Mouse (Mus musculus): ENCODE data around the gene Pdcd4. TPM values are rescaled to one million over a fixed set of nuclear protein-coding genes. Genes with fewer than 3 reads are reported as not detected.

Gene Pdcd4
- polyA plus RNA-seq, 1 experiment = 2.4 TPM

- H3K79me3 ChIP-seq (ENCODE audit: low read depth) = peaks cover 8% of the 10 kb centered on the region
- no peak for TF ChIP-seq MYOD1 (IDR thresholded peaks at IDR 0.05; ENCODE audit: control insufficient read depth, insufficient read length, low read depth)
- TF ChIP-seq MAX (IDR thresholded peaks at IDR 0.05) = no peak
- TF ChIP-seq MYOG (IDR thresholded peaks at IDR 0.05; ENCODE audit: control insufficient read depth, extremely low read depth, insufficient read length) = no peak
- TF ChIP-seq CTCF (IDR thresholded peaks at IDR 0.05; ENCODE audit: control insufficient read depth, insufficient read depth, insufficient read length) = no peak
- TF ChIP-seq USF1 (IDR thresholded peaks at IDR 0.05; ENCODE audit: low read depth) = no peak
- TF ChIP-seq FOSL1 (IDR thresholded peaks at IDR 0.05; ENCODE audit: insufficient read depth, low read length, poor library complexity, severe bottlenecking) = no peak
- no peak for TF ChIP-seq CEBPB (IDR thresholded peaks at IDR 0.05; ENCODE audit: low read depth)
- no peak overlapping the region for H3ac ChIP-seq (ENCODE audit: control insufficient read depth, insufficient read length, low read depth)
- H3K36me3 ChIP-seq (ENCODE audit: control insufficient read depth, insufficient read depth) = peaks cover 8% of the 10 kb centered on the region
- H3K27me3 ChIP-seq (ENCODE audit: control insufficient read depth, insufficient read depth, insufficient read length) = no peaks in the 10 kb centered on the region
- H3K4me3 ChIP-seq (ENCODE audit: insufficient read depth, poor library complexity, severe bottlenecking) = no peak overlapping the region
- peaks cover 22% of the 10 kb centered on the region for H3K79me2 ChIP-seq (ENCODE audit: control insufficient read depth, insufficient read depth)
Observed at GRCm38 (mm10) chr19:53941139-53941538, 49.1 kb downstream of the Pdcd4 start.

- peaks cover 17% of the 10 kb centered on the region for H3K79me3 ChIP-seq (ENCODE audit: low read depth)
- TF ChIP-seq MYOG (IDR thresholded peaks at IDR 0.05; ENCODE audit: control insufficient read depth, extremely low read depth, insufficient read length) (no peak), CTCF (IDR thresholded peaks at IDR 0.05; ENCODE audit: control insufficient read depth, insufficient read depth, insufficient read length) (no peak), USF1 (IDR thresholded peaks at IDR 0.05; ENCODE audit: low read depth) (no peak), FOSL1 (IDR thresholded peaks at IDR 0.05; ENCODE audit: insufficient read depth, low read length, poor library complexity, severe bottlenecking) (no peak), CEBPB (IDR thresholded peaks at IDR 0.05; ENCODE audit: low read depth) (no peak), MYOD1 (IDR thresholded peaks at IDR 0.05; ENCODE audit: control insufficient read depth, insufficient read length, low read depth) (no peak), MAX (IDR thresholded peaks at IDR 0.05) (no peak)
- no peaks in the 10 kb centered on the region for H3K27me3 ChIP-seq (ENCODE audit: control insufficient read depth, insufficient read depth, insufficient read length)
- H3K36me3 ChIP-seq (ENCODE audit: control insufficient read depth, insufficient read depth) = peaks cover 8% of the 10 kb centered on the region
- peaks cover 34% of the 10 kb centered on the region for H3K79me2 ChIP-seq (ENCODE audit: control insufficient read depth, insufficient read depth)
- no peak overlapping the region for H3K4me3 ChIP-seq (ENCODE audit: insufficient read depth, poor library complexity, severe bottlenecking)
- H3ac ChIP-seq (ENCODE audit: control insufficient read depth, insufficient read length, low read depth) = no peak overlapping the region
Observed at GRCm38 (mm10) chr19:53942342-53942741, 50.3 kb downstream of the Pdcd4 start.

- no peaks in the 10 kb centered on the region for H3K27me3 ChIP-seq (ENCODE audit: control insufficient read depth, insufficient read depth, insufficient read length)
- peaks cover 51% of the 10 kb centered on the region for H3K79me2 ChIP-seq (ENCODE audit: control insufficient read depth, insufficient read depth)
- H3K36me3 ChIP-seq (ENCODE audit: control insufficient read depth, insufficient read depth) = no peaks in the 10 kb centered on the region
- peak; percentile 13 for TF ChIP-seq CTCF (IDR thresholded peaks at IDR 0.05; ENCODE audit: control insufficient read depth, insufficient read depth, insufficient read length)
- TF ChIP-seq MAX (IDR thresholded peaks at IDR 0.05) = peak; percentile 37
- no peak for TF ChIP-seq MYOD1 (IDR thresholded peaks at IDR 0.05; ENCODE audit: control insufficient read depth, insufficient read length, low read depth)
- H3K79me3 ChIP-seq (ENCODE audit: low read depth) = peaks cover 32% of the 10 kb centered on the region
- H3K4me3 ChIP-seq (ENCODE audit: insufficient read depth, poor library complexity, severe bottlenecking) = peak within 1 kb of the TSS; percentile 65
- peak within 1 kb of the TSS; percentile 87 for H3ac ChIP-seq (ENCODE audit: control insufficient read depth, insufficient read length, low read depth)
Observed at GRCm38 (mm10) chr19:53943802-53944785, 52.1 kb downstream of the Pdcd4 start, which contains the start of the genes Shoc2 and Bbip1. Gene Shoc2 (plus strand): TSS chr19:53944306. Gene Bbip1 (minus strand): TSS chr19:53944627.

GRCm38 (mm10) chr19:53944786-53945169 is 52.7 kb downstream of the Pdcd4 start:
- peak overlapping the region; percentile 87 for H3ac ChIP-seq (ENCODE audit: control insufficient read depth, insufficient read length, low read depth)
- no peaks in the 10 kb centered on the region for H3K27me3 ChIP-seq (ENCODE audit: control insufficient read depth, insufficient read depth, insufficient read length)
- TF ChIP-seq CTCF (IDR thresholded peaks at IDR 0.05; ENCODE audit: control insufficient read depth, insufficient read depth, insufficient read length) = no peak
- TF ChIP-seq MYOD1 (IDR thresholded peaks at IDR 0.05; ENCODE audit: control insufficient read depth, insufficient read length, low read depth) = no peak
- no peak for TF ChIP-seq MAX (IDR thresholded peaks at IDR 0.05)
- no peak for TF ChIP-seq FOSL1 (IDR thresholded peaks at IDR 0.05; ENCODE audit: insufficient read depth, low read length, poor library complexity, severe bottlenecking)
- no peak for TF ChIP-seq CEBPB (IDR thresholded peaks at IDR 0.05; ENCODE audit: low read depth)
- no peak for TF ChIP-seq MYOG (IDR thresholded peaks at IDR 0.05; ENCODE audit: control insufficient read depth, extremely low read depth, insufficient read length)
- no peak for TF ChIP-seq USF1 (IDR thresholded peaks at IDR 0.05; ENCODE audit: low read depth)
- H3K36me3 ChIP-seq (ENCODE audit: control insufficient read depth, insufficient read depth) = no peaks in the 10 kb centered on the region
- peak overlapping the region; percentile 65 for H3K4me3 ChIP-seq (ENCODE audit: insufficient read depth, poor library complexity, severe bottlenecking)
- peaks cover 58% of the 10 kb centered on the region for H3K79me2 ChIP-seq (ENCODE audit: control insufficient read depth, insufficient read depth)
- H3K79me3 ChIP-seq (ENCODE audit: low read depth) = peaks cover 38% of the 10 kb centered on the region

- peak overlapping the region; percentile 65 for H3K4me3 ChIP-seq (ENCODE audit: insufficient read depth, poor library complexity, severe bottlenecking)
- H3K36me3 ChIP-seq (ENCODE audit: control insufficient read depth, insufficient read depth) = no peaks in the 10 kb centered on the region
- TF ChIP-seq CTCF (IDR thresholded peaks at IDR 0.05; ENCODE audit: control insufficient read depth, insufficient read depth, insufficient read length) (no peak), MAX (IDR thresholded peaks at IDR 0.05) (no peak), CEBPB (IDR thresholded peaks at IDR 0.05; ENCODE audit: low read depth) (no peak), FOSL1 (IDR thresholded peaks at IDR 0.05; ENCODE audit: insufficient read depth, low read length, poor library complexity, severe bottlenecking) (no peak), USF1 (IDR thresholded peaks at IDR 0.05; ENCODE audit: low read depth) (no peak), MYOG (IDR thresholded peaks at IDR 0.05; ENCODE audit: control insufficient read depth, extremely low read depth, insufficient read length) (no peak), MYOD1 (IDR thresholded peaks at IDR 0.05; ENCODE audit: control insufficient read depth, insufficient read length, low read depth) (no peak)
- peaks cover 43% of the 10 kb centered on the region for H3K79me3 ChIP-seq (ENCODE audit: low read depth)
- peaks cover 64% of the 10 kb centered on the region for H3K79me2 ChIP-seq (ENCODE audit: control insufficient read depth, insufficient read depth)
- H3K27me3 ChIP-seq (ENCODE audit: control insufficient read depth, insufficient read depth, insufficient read length) = no peaks in the 10 kb centered on the region
- H3ac ChIP-seq (ENCODE audit: control insufficient read depth, insufficient read length, low read depth) = peak overlapping the region; percentile 87
Observed at GRCm38 (mm10) chr19:53945171-53946042, 53.4 kb downstream of the Pdcd4 start.
